Mouse (Mus musculus) kidney, embryonic 14.5 days (tissue): ENCODE results near the gene Pgd. TPM values are rescaled to one million over a fixed set of nuclear protein-coding genes. Genes with fewer than 3 reads are reported as not detected.

ENCODE experiments used
- ATAC-seq: fragments of 200-750 bp; cut with Nextera tagmentation; 2 replicates; pipeline ENCODE4 v1.8.0; 2017; ENCODE audit warnings: moderate number of reproducible peaks, mild to moderate bottlenecking, moderate TSS enrichment, moderate library complexity; ENCODE audit not compliant: low FRiP score, low TSS enrichment
- H3K27ac ChIP-seq: fragments of 300-500 bp; sonication (generic); 2 replicates; pipeline ENCODE4 v1.5.1; 2014; ENCODE audit warnings: low read depth, mild to moderate bottlenecking, low read length, moderate library complexity, mixed read lengths
- H3K27me3 ChIP-seq: fragments of 300-500 bp; sonication (generic); 2 replicates; pipeline ENCODE4 v1.6.1; 2014; ENCODE audit warnings: mild to moderate bottlenecking, low read length; ENCODE audit not compliant: control insufficient read depth, insufficient read depth
- H3K36me3 ChIP-seq: fragments of 300-500 bp; sonication (generic); 2 replicates; pipeline ENCODE4 v1.6.1; 2014; ENCODE audit warnings: low read length, mixed read lengths; ENCODE audit not compliant: control insufficient read depth, insufficient read depth
- H3K4me1 ChIP-seq: fragments of 300-500 bp; sonication (generic); 2 replicates; pipeline ENCODE4 v1.6.1; 2014; ENCODE audit warnings: low read length, mixed read lengths; ENCODE audit not compliant: control insufficient read depth, insufficient read depth
- H3K4me2 ChIP-seq: fragments of 300-500 bp; sonication (generic); replicated peaks from 2 replicates; pipeline ENCODE4 v1.6.1; 2014; ENCODE audit warnings: low read depth, mild to moderate bottlenecking, low read length
- H3K4me3 ChIP-seq: fragments of 300-500 bp; sonication (generic); 2 replicates; pipeline ENCODE4 v1.5.1; 2014; ENCODE audit warnings: mild to moderate bottlenecking, low read length
- H3K9ac ChIP-seq: fragments of 300-500 bp; sonication (generic); 2 replicates; pipeline ENCODE4 v1.6.1; 2014; ENCODE audit warnings: low read depth, mild to moderate bottlenecking, low read length, moderate library complexity
- H3K9me3 ChIP-seq: fragments of 300-500 bp; sonication (generic); 2 replicates; pipeline ENCODE4 v1.6.1; 2016; ENCODE audit warnings: low read length; ENCODE audit not compliant: control insufficient read depth
- WGBS: fragments of 180-500 bp; shearing (Covaris S2); extraction: QIAGEN DNeasy Blood & Tissue Kit; methylation state at CpG from one replicate; pipeline ENCODE4 v1.1.7; 2014; 5-methylcytosine and 5-hydroxymethylcytosine counted together
- polyA plus RNA-seq: library from polyadenylated mRNA; unstranded; fragments of >200 nt; fragmentation: Nextera tagmentation; extraction: Ambion mirVana; gene quantifications from 2 replicates; pipeline ENCODE4 v1.2.1, GENCODE M21; 2014

Pgd gene
- polyA plus RNA-seq, 1 experiment from 2014 or later = 53.6 TPM

DNA sequence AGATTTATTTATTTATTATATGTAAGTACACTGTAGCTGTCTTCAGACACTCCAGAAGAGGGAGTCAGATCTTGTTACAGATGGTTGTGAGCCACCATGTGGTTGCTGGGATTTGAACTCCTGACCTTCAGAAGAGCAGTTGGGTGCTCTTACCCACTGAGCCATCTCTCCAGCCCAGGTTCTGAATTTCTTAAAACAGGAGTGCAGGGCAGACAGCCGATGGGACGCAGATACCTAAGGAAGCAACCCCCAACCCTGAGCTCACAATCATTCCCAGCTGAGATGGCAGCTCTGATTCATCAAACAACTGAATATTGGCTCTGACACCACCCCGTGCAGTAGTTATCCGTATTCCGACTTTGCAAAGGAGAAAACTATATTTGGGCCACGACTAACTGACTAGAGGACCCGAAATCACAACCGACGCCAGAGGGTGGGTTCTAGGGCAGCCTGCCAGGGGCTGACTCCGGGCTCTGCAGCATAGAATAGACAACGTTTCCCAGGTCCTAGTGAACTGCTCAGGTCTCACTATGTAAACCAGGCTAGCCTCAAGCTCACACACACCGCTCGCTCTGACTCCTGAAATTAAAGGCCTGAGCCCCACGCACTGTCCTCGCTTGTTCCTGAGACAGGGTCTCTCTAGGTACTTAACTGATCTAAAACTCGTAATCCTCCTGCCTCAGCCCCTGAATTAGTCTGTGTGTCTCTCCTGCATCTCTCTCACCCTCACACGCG is 30.3 kb downstream of the Pgd start:
- whole genome bisulfite sequencing = 72% methylated on average over 18 of the region's 18 CpGs
- H3K9ac ChIP-seq = peak overlapping the region; percentile 69
- peak overlapping the region; percentile 87 for H3K27ac ChIP-seq
- peak overlapping the region; percentile 74 for H3K4me2 ChIP-seq
- H3K36me3 ChIP-seq = no peaks in the 10 kb centered on the region; the same call in 1 of the 2 replicates
- H3K27me3 ChIP-seq = no peaks in the 10 kb centered on the region
- H3K4me3 ChIP-seq = peak overlapping the region; percentile 64
- H3K4me1 ChIP-seq = peaks cover 6% of the 10 kb centered on the region
- ATAC-seq = no peak
- no peaks in the 10 kb centered on the region for H3K9me3 ChIP-seq

- H3K27ac ChIP-seq = no peak overlapping the region
- 75% methylated on average over 5 of the region's 5 CpGs for WGBS
- H3K4me2 ChIP-seq = no peak overlapping the region
- no peak overlapping the region for H3K9ac ChIP-seq
- H3K9me3 ChIP-seq = no peaks in the 10 kb centered on the region
- no peak overlapping the region for H3K4me3 ChIP-seq
- H3K27me3 ChIP-seq = no peaks in the 10 kb centered on the region
- H3K4me1 ChIP-seq = peaks cover 6% of the 10 kb centered on the region
- no peak for ATAC-seq
- H3K36me3 ChIP-seq = peaks cover 9% of the 10 kb centered on the region
Observed at GRCm38 (mm10) chr4:149133395-149133794, 33.2 kb downstream of the Pgd start.

DNA sequence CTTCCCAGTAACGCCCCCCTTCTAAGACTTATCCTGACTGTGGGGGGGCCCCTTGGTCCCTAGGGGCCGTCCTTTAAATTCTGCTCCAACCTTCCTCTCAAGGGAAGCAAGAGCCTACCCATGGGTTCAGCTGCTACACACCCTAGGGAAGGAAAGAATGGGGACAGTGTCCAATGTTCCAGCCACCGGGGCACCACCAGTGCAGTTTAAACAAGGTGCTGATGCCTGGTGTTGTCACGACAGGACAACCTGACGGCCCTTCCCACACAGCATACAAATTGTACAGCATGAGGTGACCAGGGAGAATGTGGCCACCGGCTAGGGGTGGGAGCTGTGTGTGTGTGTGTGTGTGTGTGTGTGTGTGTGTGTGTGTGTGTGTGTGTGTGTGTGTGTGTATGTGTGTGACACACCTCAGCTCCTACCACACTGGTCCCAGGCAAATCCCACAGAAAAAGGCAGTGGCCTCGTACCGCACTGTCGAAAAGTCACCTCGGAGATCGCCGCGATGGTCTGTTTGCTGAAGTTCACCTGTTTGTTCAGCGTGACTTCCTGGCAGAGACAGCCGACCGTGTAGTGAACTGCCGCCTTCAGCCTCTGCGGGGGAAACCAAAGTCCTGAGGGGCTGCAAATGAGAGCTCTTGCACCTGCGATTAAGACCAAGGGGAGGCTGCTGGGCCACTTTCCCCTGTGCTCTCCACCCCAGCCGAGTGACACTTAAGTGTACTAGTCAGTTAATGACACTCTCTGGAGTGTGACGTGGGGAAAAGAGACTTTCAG is 34.6 kb downstream of the Pgd start:
- H3K36me3 ChIP-seq = peaks cover 16% of the 10 kb centered on the region
- ATAC-seq = no peak
- no peak overlapping the region for H3K4me2 ChIP-seq

GRCm38 (mm10) chr4:149131021-149131752 is 35.4 kb downstream of the Pgd start:
- H3K9ac ChIP-seq = no peak overlapping the region
- peaks cover 16% of the 10 kb centered on the region for H3K36me3 ChIP-seq
- no peak overlapping the region for H3K27ac ChIP-seq
- H3K9me3 ChIP-seq = no peaks in the 10 kb centered on the region
- H3K4me3 ChIP-seq = no peak overlapping the region
- H3K4me1 ChIP-seq = peaks cover under 1% of the 10 kb centered on the region; the same call in 1 of the 2 replicates
- no peak for ATAC-seq
- no peak overlapping the region for H3K4me2 ChIP-seq
- H3K27me3 ChIP-seq = no peaks in the 10 kb centered on the region
- 91% methylated on average over 23 of the region's 23 CpGs for WGBS

More for the DNA sequence above, 34.6 kb downstream of the Pgd start:
- Histone ChIP-seq H3K27me3 (no peaks in the 10 kb centered on the region), H3K4me3 (no peak overlapping the region), H3K9ac (no peak overlapping the region), H3K27ac (no peak overlapping the region), H3K4me1 (peaks cover 6% of the 10 kb centered on the region), H3K9me3 (no peaks in the 10 kb centered on the region)
- WGBS = 81% methylated on average over 21 of the region's 21 CpGs

- Histone ChIP-seq H3K4me2 (no peak overlapping the region), H3K9me3 (no peaks in the 10 kb centered on the region), H3K27ac (no peak overlapping the region), H3K9ac (no peak overlapping the region), H3K4me3 (no peak overlapping the region), H3K36me3 (peaks cover 16% of the 10 kb centered on the region), H3K4me1 (no peaks in the 10 kb centered on the region), H3K27me3 (no peaks in the 10 kb centered on the region)
- WGBS = 87% methylated on average over 18 of the region's 18 CpGs
- no peak for ATAC-seq
Observed at GRCm38 (mm10) chr4:149128467-149128866, 38.1 kb downstream of the Pgd start.

- Histone ChIP-seq H3K4me2 (no peak within 1 kb of the TSS), H3K4me3 (no peak within 1 kb of the TSS), H3K36me3 (peaks cover 16% of the 10 kb centered on the region), H3K27me3 (no peaks in the 10 kb centered on the region), H3K9me3 (no peaks in the 10 kb centered on the region), H3K4me1 (no peaks in the 10 kb centered on the region), H3K27ac (peak within 1 kb of the TSS; percentile 2; the same call in 1 of the 2 replicates), H3K9ac (no peak within 1 kb of the TSS)
- WGBS = 81% methylated on average over 11 of the region's 11 CpGs
- no peak for ATAC-seq
Observed at GRCm38 (mm10) chr4:149126663-149127062, 39.9 kb downstream of the Pgd start, which contains the start of gene Cort. Gene Cort, minus strand, starts transcription at chr4:149126763.

DNA sequence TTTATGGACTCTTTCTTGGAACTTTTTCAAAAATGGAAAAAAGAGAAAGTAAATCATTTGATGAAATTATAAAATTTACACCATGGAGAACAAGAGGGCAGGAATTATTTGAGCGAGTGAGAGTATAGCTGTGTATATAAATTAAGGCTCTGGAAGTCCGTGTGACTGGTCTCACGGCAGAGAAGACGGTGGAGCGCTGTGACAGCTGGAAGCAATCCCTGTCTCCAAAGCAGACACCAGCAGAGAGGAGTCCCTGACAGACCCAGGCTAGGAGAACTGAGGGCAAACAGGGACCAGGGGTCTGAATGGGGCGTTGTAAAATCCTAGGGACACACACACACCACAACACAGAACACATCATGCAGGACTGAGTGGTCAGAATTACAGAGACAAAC is 40.5 kb downstream of the Pgd start:
- Histone ChIP-seq H3K4me1 (no peaks in the 10 kb centered on the region), H3K4me3 (no peak overlapping the region), H3K4me2 (no peak overlapping the region), H3K9me3 (no peaks in the 10 kb centered on the region), H3K9ac (no peak overlapping the region), H3K27me3 (no peaks in the 10 kb centered on the region), H3K36me3 (peaks cover 16% of the 10 kb centered on the region), H3K27ac (no peak overlapping the region; the same call in 1 of the 2 replicates)
- ATAC-seq = peak; percentile 72
- WGBS = 33% methylated on average over 6 of the region's 6 CpGs

DNA sequence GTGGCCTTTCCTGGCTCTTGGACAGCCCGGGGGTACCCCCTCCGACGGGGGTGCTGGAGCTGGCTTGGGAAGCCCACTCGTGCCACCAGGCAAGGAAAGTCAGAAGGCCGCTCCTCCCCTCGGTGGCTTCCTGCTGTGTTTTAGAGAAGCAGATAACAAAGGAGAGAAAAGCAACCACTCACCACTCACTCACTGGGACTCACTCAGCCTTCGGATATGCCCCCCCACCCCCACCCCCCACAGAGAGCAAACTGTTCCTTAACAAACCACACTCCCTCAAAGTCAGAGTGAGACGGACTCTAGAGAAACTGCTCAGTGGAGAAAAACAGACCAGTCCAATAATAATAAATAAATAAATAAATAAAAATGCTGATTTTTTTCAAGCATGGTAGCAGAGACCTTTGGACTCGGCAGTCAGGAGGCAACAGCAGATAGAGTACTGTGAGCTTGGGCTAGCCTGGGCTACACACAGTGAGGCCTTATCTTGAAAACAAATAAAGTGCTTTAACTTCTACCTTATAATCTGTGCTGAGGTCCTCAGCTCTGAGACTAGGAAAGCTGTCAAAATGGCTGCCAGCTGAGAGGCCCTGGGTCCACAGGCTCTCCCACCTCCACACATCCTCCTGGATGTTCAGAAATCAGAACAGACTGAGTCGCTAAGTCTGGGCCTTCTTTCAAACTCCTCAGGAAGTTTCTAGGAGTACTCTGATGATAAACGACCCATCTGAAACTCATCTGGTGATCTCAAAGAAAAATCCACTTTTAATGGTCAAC is 41.0 kb downstream of the Pgd start:
- no peaks in the 10 kb centered on the region for H3K27me3 ChIP-seq
- peak; percentile 45; the same call in 1 of the 2 replicates for ATAC-seq
- H3K4me1 ChIP-seq = no peaks in the 10 kb centered on the region
- no peaks in the 10 kb centered on the region for H3K9me3 ChIP-seq
- peak overlapping the region; percentile 2; the same call in 1 of the 2 replicates for H3K27ac ChIP-seq
- H3K9ac ChIP-seq = no peak overlapping the region
- H3K4me3 ChIP-seq = no peak overlapping the region
- no peak overlapping the region for H3K4me2 ChIP-seq
- peaks cover 16% of the 10 kb centered on the region for H3K36me3 ChIP-seq
- 68% methylated on average over 11 of the region's 11 CpGs for WGBS
